Mouse (Mus musculus) cerebellum, adult 8-10 months (tissue): ENCODE measurements around the gene Nfil3.

Experiments
- DNase-seq: peaks from one replicate; pipeline ENCODE4 v3.0.0; 2022

Gene Nfil3

DNA sequence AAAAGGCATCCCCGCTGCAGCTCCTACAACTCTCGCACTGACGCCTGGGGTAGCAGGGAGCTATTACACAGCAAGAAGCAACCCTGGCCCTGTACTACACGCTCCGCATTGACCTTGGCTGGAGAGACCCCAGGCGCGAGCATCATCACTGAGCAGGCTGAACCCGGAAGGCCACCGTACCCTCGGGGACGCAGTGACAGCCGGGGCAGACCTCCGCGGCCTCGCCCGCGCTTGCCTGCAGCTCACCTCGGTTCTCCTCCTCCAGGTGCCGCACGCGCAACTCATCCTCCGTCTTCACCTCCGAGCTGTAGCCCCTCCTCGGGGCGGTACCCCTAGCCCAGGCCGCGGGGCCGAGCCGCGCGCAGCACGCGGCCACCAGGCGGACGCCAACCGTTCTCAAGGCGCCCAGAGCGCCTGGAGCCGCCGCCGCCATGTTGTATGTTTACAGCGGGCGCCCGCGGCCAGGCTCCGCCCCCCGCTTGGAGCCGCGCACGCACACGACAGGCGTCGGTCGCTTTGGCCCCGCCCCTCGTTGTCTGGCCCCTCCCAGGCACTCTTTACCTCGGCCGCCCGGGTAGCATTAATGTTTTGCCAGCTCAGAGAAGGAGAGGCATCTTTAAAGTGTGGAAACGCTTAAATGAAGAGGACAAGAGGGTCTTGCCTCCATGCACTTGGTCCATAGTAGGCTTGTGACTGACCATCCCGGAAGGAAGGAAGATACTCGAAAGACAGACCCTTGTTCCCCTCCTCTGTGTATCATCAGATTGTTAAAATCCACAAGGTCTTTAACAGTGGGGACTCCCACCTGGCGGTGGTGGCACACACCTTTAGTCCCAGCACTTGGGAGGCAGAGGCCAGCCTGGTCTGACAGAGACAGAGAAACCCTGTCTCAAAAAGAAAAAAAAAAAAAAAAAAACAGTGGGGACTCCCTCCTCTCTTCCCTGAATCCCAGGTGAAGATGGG lies 51.4 kb downstream of the Nfil3 start, which contains the start of gene Auh:
TSS of gene Auh (minus strand) at position 473 of the 963 bp plus-strand sequence.
- DNase-seq = peak; percentile 81

DNA sequence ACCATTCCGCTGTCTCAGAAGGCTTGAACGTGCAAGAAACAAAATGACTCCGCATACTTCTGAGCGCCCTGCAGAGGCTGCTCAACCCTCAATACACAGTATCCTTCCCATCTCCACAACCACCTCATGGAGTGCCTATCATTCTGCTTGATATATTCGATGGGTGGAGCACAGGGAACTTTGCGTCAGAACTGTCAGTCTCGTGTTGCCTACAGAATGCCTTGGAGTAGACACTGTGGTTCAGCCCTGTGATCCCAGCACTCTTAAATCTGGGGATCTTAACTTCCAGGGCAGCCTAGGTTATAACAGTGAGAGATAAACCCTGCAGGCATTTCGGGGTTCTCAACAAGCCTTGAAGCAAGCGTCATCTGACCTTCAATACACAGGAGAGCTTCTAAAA lies 52.5 kb downstream of the Nfil3 start:
- DNase-seq = no peak

DNA sequence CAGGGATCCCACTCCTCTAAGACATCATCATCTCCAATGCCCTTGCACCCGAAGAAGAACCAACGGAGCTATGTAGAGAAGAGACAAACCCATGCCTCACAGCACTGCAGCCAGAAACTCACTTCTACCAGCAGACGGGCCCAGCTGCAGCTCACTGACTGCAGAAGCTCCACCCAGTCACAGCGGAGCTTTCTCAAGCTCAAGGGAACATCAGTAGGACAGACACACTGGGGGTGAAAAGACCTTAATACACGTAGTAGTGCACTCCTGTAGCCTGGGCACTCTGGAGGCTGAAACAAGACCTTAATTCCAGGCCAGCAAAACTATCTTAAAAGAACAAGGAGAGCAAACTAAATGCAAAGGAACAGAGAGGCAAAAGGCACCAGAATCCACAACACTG lies 56.4 kb downstream of the Nfil3 start:
- DNase-seq = no peak

DNA sequence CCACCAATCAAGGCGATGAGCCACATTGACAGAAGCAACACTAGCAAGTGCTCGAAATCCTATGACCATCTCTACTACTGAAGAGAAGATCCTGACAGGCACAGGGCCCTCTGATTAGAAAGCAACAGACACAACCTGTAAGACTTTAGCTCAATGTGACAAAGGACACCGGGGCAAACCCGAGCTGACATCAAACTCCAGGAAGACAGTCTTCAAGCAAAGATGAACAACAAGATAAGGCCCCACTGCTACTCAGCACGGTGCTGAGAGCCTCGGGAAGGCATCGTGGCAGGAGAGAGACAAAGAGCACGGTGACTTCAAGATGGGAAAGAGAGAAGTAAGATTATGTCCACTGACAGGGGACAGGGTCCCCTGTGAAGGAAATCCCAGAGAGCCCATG lies 58.9 kb downstream of the Nfil3 start:
- no peak for DNase-seq

GRCm38 (mm10) chr13:52921065-52921825 lies 59.6 kb downstream of the Nfil3 start:
- DNase-seq = no peak

DNA sequence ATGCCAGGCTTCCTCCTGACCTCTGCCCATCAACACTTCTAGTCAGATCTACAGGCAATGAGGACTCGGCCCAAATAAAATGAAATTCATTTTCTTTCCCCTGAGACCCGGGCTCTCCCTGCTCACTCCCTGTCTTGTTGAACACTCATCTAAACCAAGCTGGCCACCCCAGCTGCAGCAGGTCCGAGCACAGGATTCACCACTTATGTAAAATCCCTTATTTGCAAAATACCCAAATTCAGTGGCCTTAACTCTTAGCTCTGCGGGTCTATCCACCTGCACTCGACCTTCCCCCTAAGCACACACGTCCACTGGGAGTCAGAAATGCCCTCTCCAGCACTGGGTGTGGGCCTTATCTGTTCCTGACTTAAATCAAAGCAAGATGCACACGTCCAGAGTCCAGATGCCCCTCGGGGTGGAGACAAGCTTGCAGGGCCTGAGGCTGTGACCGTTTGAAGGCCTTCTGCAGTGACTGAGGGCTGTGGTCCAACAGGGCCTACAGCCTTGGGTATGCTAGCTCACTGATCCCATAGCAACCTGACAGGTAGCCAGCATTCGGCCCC lies 61.0 kb downstream of the Nfil3 start:
- DNase-seq = no peak

DNA sequence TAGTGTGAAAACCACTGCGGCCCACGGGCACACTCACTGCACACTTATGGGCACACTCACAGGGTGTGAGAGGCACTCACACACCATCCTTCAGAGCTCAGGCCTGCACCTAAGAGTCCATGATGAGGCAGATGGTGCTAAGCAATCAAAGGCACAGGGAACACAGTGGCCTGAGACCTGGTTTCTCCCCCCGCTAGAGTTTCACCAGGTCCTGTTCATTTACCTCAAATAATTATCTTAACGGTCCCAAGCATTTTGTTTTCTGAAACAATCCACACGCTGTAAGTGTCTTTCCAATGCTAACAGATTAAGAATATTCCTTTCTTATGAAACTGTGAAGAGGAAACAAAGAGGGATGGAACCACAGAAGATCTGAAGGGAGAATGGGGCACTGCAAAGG lies 62.5 kb downstream of the Nfil3 start:
- no peak for DNase-seq
